Mouse (Mus musculus): Measurements from ENCODE around the gene Tesc. TPM values are rescaled to one million over a fixed set of nuclear protein-coding genes. Genes with fewer than 3 reads are reported as not detected.

Gene Tesc
- total RNA-seq, 2 experiments from 2014 or later: 21.5 to 27.3 TPM

DNA sequence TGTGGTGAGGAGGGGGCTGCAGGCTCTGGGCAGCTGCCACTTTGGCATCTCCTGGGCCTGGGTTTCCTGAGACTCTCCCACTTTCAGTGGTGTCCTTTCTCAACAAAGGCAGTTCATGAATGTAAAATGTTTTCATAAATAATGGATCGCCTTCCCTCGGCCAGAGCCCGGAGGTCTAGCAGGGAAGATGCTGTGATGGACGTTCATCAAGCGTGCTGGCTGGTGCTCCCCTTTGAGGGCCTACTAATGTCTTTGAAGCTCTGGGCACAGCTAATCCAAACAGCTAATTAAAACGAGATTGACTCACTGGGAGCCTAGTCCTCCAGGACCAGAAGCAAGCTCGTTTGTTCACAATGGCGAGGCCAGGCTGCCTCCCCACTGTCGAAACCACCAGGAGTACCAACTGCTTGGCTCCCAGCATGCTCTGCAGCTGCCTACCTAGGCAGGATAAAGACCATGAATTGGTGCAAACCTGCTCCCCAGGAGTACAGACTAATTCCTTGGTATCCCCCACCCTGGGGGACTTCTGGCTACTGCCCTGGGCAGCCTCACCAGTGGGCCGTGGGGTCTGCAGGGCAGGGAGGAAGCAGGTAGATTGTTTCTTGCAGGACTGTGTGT lies 36.9 kb downstream of the Tesc start:
- DNase-seq (ENCODE audit: extremely low spot score in 1 of 2, low spot score in 2 of 2): no peak
- intact Hi-C loops (cut with DNase I): loop anchor here (5.0 kb wide), 1 partner anchor 47 kb away; no protein-coding TSS in a partner anchor

DNA sequence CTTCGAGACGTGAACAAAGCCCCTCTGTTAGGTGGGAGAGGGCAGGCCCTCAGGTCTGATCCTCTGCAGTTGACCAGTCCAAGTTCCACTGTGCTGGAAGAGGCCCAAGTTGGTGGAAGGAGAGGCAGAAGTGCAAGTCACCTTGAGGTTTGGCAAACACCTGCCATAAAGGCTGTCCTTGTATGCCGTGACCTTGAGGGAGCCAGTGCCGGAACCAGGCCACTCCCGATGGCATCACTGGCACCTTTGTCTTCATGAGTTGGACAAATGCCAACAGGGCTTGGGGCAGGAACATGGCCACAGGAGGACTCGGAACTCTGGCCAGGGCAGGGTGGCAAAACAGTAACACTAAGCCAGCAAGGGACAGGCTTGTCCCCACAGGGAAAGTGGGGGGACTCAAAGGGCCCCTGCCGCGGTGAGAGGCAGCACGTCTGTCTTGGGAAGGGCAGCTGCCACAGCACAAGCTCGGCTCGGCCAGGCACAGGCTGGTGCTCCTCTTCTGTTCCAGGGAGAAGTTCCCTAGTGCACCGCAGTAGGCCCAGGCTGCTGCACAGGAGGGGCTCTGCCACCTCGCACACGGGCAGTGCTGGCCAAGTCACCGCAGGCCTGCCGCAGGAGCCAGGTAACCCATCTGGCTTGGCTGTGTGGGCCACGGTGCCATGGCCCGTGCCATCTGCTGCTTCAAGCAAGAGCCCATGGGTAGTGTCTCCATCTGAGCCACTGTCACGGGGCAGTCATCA lies 38.1 kb downstream of the Tesc start:
- no peak for DNase-seq (ENCODE audit: extremely low spot score in 1 of 2, low spot score in 2 of 2)
- intact Hi-C loops (cut with DNase I): no loop called here

DNA sequence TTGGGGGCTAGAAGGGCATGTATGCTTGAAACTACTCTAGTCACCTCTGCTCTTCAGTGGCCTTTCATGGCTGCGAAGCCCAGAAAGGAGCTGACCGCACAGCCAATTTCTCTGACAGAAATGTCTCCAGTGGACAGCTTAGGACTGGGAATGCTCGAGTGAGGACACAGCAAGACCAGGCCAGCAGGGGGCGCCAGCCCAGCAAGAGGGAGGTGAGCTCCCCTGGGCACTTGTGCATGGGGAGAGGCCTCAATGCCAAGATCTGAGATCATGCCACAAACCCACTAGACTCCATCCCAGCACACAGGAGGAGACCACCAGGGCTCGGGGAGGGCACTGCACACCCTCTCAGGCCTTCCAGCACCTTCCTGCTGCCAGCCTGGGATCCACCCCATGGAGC lies 39.3 kb downstream of the Tesc start:
- peak in 1 of 2 experiments; percentile 83 for DNase-seq (ENCODE audit: extremely low spot score in 1 of 2, low spot score in 2 of 2)
- intact Hi-C loops (cut with DNase I): no loop called here

DNA sequence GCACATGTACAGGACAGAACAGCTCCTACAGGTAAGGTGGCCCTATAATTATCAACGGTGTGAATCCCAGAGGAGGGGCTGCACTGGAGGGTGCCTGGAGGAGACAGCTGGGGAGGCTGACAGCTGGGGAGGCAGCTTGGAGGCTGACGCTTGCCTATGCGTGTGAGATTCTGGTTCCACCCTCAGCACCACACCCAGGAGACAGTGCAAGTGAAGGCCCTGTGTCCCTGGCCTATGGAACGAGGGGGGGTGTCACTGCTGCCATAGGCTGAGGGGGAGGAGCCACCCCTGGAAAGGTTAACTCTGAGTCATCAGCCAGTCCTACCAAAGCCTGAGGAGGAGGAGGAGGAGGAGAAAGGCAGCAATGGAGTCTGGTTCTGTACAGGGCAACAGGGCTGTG lies 40.0 kb downstream of the Tesc start:
- DNase-seq (ENCODE audit: extremely low spot score in 1 of 2, low spot score in 2 of 2): no peak
- intact Hi-C loops (cut with DNase I): no loop called here

DNA sequence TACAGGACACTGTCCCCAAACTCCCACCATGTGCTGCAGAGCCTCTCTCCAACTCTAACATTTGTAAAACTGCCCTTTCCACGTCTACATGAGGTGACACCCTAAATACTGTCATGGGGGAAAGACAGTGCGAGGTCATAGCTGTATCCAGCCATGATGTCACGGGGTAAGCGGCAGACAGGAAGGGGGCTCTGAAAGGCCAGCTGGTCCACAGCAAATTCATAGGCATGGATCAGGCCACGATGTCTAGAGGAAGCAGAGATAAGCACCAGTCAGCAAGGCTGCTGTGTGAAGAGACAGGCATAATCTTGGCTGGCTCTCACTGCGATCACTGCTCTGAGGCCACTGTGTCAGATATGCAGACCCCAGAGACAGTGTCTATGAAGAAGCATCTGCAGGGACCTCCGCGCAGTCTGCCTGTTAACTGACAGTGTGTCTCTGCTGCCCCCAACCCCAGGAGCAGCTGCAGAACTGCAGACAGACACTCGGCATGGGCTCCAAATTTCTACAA lies 40.5 kb downstream of the Tesc start:
- intact Hi-C loops (cut with DNase I): loop anchor here (2.0 kb wide), 1 partner anchor 65 kb away; no protein-coding TSS in a partner anchor
- DNase-seq (ENCODE audit: extremely low spot score in 1 of 2, low spot score in 2 of 2): no peak

DNA sequence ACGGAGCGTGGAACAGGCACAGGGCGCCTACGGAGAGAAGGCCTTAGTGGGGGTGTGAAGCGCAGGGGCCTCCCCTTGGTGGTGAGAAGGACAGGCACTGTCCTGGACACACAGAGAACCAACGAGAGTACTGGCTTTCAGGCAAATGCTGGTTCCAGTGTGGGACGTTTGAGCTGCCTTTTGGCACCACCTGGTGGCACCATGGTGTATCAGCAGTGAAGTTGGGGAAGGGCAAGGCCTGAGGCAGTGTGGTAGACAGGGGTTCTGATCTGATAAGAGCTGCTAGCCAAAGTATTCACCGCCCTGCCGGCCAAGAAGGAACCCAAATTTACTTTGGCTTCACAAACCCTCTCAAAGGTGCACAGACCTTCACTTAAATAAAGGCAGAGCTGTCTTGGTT lies 41.8 kb downstream of the Tesc start:
- DNase-seq (ENCODE audit: extremely low spot score in 1 of 2, low spot score in 2 of 2): peak; percentile 73 to 76
- intact Hi-C loops (cut with DNase I): loop anchor here (2.0 kb wide), 1 partner anchor 67 kb away; no protein-coding TSS in a partner anchor

DNA sequence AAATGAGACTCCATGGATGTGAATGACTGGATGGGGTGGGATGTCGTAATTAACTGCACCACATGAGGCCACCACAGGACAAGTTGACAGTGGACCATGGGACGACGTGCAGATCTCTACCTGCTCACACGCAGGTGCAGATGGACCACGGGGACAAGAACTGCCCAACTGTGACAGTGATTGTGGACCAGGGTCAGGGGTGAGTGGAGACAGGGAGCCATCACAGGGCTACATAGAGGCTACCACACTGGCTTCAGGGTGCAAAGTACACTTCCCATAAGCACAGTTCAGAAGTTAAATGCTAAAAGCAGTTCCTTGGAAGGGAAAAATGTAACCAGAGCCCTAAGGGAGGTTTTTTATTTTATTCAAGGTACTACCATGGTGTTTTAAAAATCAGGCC lies 44.2 kb downstream of the Tesc start:
- DNase-seq (ENCODE audit: extremely low spot score in 1 of 2, low spot score in 2 of 2): no peak
- intact Hi-C loops (cut with DNase I): no loop called here

DNA sequence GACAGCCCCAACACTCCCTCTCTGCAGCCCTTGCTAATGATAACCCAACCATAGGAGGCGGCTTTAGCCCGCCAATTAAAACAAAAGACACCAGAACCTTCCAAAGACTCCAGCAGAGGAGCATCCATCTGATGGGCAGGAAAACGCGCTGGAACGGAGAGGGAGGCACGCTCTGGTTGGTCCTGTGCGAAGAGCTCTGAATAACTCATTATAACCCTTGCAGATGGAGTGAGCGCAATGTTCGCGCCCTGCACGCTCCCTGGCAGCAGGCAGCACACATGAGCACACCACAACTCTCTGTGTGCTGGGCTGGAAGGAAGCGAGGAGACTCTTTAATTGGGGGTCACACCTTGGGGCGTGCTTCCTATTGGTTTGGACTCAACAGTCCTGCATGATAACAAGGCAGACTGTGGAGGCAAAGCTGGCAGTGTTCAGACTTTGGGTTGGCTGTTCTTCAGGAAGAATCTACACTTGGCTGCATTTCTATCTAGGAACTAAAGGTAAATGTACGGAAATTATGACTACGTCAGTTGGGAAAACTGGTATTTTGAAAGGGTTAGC lies 45.8 kb downstream of the Tesc start:
- intact Hi-C loops (cut with DNase I): no loop called here
- no peak for DNase-seq (ENCODE audit: extremely low spot score in 1 of 2, low spot score in 2 of 2)

DNA sequence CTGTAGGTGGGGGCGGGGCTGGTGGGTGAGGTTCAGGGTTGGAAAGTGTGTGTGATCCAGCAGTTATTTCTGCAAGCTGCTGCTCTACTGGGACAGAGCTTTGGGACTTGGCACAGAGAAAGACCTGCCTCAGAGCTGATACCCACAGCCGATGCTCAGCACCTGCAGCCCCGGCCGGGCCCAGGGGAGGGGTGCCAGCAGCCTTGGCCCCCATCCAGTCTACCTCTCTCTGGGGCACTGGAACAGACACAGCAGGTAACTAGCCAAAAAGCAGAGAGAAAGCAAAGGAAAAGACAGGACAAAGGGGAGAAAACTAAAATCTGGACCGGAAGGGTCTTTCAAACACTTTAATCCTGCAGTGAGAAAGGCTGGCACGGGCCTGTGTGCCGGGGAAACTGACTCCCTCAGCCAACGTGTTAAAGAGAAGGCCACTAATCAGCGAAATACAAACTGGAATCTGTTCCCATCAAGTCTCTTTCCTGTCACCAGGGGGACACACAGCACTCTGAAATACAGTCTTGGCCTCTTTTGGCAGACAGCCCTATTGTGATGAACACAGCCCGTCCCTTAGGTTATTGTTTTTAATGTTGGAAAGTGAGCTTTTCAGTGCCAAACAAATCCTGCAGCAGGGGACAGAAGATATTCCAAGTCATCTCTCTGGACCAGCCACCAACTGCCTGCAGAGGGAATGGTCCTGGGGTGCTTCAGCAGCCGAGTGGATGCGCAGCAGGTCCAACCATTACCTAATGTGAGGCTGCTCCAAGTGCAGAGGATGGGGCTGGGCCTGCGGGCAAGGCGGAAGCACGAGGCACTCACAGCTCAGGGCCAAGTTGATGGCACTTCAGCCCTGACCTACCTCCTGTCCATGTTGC lies 49.4 kb downstream of the Tesc start:
- DNase-seq (ENCODE audit: extremely low spot score in 1 of 2, low spot score in 2 of 2): no peak

DNA sequence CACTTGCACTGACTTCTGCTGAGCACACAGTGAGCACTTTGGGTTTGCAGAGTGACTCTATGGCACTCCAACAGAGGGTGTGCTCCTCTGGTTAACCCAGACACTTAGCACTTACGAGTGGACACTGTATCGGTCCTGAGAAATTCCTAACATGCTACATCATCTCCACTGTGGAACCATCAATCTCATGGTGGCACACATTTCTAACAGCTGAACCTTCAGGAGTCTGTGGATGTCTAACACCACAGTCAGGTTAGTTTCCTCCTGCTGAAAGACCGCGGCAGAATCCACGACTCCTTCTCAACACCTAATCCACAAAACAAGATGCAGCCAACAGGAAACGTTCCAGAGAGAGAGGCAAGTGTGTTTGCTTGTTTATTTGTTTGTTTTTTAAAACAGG lies 51.0 kb downstream of the Tesc start:
- no peak for DNase-seq (ENCODE audit: extremely low spot score in 1 of 2, low spot score in 2 of 2)
- intact Hi-C loops (cut with DNase I): no loop called here

More for the DNA sequence above, 49.4 kb downstream of the Tesc start:
- intact Hi-C loops (cut with DNase I): no loop called here

DNA sequence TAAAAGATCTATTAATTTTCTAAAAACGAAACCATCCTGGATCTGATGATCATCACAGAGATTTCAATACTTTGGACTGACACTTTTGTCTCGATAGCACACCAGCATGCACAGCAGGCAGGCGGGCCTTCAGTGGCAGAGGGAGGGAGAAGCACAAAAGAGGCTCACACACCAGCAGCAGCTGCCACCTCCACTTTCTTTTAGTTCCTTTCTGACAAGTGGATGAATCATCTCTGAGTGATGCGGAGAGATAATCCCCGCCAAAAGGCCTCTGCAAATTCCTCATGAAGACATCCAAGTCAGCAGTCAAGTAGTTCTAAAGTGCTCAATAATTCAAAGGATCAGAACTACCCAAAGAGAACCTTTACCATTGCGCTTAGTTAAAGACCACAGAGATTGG lies 51.8 kb downstream of the Tesc start:
- DNase-seq (ENCODE audit: extremely low spot score in 1 of 2, low spot score in 2 of 2): no peak
- intact Hi-C loops (cut with DNase I): no loop called here

DNA sequence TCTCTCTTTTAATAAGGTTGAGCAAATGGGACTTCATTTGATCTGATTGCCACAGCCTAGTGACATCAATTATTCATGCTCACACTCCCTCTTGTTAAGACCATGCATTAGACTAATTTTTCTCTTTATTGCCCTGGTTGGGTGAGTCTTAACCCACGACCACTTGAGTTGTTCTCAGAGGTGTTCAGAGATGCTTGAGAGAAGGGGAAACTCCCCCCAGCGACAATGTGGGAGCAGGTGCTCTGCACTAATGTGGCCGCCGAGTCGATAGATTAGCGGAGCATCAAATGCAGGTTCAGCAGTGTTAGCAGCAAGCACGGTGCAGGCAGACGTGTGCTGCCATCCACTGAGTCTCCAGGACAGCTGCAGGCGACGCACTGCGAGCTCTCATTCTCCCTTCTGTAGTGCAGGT lies 52.3 kb downstream of the Tesc start:
- intact Hi-C loops (cut with DNase I): no loop called here
- DNase-seq (ENCODE audit: extremely low spot score in 1 of 2, low spot score in 2 of 2): no peak

DNA sequence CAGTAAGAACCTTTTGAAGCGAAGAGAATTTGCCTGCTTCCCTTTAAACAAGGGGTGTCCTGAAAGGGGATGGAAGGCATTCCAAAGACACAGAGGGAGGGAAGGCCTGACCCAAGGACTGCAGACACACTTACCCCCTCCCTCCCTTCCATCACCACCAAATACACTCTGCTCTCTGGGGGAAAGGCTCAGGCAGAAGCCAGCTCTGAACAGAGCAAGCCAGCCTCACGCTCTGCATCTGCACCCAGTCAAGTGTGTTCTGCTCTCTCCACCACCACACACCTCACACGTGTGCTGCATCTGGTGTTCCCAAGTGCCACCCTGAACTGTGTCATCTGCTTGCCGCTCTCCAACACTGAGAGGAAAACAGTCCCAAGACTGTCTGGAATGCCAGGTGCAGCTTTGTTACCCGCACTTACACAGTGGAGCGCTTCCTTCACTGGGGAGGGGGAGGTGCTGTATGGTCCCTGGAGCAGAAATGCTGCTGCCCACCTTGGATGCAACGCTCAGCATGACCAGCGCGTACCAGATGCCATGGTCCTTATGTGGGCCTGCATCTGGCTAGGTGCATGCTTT lies 53.9 kb downstream of the Tesc start:
- intact Hi-C loops (cut with DNase I): no loop called here
- DNase-seq (ENCODE audit: extremely low spot score in 1 of 2, low spot score in 2 of 2): no peak

DNA sequence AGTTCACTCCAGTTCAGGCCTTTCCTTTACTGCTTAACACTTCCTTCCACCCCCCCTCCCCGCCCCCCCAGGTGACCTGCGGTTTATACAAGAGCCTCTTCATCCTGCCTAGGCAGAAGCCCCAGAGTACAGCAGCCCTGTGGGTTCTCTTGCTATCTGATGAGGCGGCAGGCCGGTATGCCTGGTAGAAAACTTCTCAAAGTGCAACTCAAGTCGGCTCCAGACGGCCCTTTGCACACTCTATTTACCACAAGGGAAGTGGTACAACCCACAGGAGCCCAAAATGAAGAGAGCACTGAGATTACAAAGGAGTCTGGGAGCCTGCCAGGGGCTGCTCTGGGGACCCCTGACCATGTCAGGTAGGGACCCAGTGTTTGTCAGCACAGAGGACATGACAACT lies 54.5 kb downstream of the Tesc start:
- intact Hi-C loops (cut with DNase I): no loop called here
- peak in 1 of 2 experiments; percentile 21 for DNase-seq (ENCODE audit: extremely low spot score in 1 of 2, low spot score in 2 of 2)

DNA sequence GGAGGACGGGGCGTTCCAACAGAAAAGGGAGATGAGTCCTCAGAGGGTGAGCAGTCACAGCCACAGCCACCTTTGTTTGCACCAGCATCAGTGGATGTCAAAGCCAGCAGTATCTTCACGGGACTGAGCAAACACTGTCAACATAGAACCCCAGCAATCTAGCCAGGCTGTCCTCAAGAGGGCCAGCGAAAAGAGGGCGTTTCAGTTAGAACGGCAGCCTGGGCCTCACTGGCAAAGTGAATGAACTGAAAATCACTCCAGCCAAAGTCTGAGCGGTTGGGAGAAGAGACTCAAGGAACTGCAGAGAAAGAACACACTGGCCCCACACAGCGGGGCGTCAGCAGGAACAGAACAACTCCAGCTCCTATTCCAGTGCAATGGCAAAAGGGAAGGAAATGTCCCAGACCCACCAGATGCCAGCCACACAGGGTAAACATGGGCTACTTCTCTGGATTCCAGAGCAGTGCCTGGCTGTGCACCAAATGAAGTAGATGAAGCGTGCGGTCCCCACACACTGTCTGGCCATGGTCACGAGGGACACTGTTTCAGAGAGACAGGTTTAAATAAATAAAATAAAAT lies 55.6 kb downstream of the Tesc start:
- intact Hi-C loops (cut with DNase I): no loop called here
- DNase-seq (ENCODE audit: extremely low spot score in 1 of 2, low spot score in 2 of 2): peak in 1 of 2 experiments; percentile 46

DNA sequence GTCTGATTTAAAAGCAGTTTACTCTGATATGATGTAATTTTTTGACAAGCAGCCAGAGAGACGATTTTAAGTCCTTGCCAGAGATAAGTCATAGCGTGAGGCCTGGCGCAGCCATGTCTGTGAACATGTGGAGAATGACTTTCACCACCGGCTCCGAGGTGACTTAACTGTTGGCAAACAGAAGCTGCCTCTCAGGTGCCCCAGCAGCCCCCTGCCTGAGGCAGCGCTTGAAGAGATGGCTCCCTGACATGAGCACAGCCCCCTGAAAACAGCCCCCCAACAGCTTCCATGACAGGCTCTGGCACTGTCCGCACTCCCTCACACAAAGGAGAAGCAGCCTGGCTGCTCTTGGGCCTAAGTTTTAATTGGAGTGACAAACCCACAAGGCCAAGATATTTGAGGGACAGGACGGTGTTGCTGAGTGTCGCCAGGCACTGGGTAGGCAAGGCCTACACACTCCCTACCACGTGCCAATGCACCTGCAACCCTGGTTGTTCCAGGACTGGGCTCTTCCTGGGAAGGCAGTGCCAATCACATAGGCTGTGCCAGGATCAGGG lies 56.7 kb downstream of the Tesc start:
- DNase-seq (ENCODE audit: extremely low spot score in 1 of 2, low spot score in 2 of 2): no peak
- intact Hi-C loops (cut with DNase I): no loop called here

DNA sequence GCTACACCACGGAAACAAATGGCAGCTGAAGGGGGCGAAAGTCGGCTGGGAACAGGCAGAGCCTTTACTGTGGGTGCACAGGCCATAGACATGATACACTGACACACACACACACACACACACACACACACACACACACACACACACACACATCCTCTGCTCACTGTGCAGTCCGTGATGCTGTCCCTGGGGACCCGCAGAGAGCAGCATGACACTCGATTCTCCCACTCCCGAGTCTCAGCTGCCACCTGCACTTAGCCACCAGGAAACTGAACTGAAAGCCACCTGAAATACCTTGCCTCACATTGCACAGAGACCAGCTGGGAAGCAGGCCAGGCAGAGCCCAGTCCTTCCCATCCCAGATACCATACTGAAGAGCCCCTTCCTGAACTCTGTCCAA lies 57.8 kb downstream of the Tesc start:
- peak in 1 of 2 experiments; percentile 21 for DNase-seq (ENCODE audit: extremely low spot score in 1 of 2, low spot score in 2 of 2)
- intact Hi-C loops (cut with DNase I): no loop called here

DNA sequence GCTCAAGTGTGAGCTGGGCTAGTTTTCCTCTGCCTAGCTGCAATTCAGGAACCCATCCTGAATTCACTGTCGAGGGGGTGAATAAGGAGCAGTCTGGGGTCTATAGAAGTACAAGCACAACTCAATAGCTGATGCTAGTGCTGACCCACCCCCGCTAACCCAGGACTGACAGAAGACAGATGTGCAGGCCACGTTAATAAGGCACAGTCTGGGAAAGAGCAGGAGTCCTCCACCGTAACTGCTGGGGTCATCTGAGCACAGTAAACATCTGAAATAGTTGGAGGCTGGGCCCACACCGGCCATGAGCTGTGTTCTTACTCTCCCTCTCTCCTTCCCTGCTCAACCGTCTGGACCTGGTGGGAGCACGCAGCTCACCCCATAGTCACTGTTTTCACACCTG lies 59.4 kb downstream of the Tesc start:
- intact Hi-C loops (cut with DNase I): no loop called here
- DNase-seq (ENCODE audit: extremely low spot score in 1 of 2, low spot score in 2 of 2): peak in 1 of 2 experiments; percentile 19
